Mouse (Mus musculus) retina, postnatal 7 days (tissue): ENCODE measurements around the gene Iyd.
"Not testable (repeated sequence)": the region's sequence is repeated elsewhere in the genome, so short reads cannot be mapped to it uniquely, and the experiment has no call there.

ENCODE experiments used
- DNase-seq: peaks from one replicate; pipeline ENCODE4 v3.0.0-alpha.2; 2012; ENCODE audit warnings: low read depth, low spot score

Iyd gene

DNA sequence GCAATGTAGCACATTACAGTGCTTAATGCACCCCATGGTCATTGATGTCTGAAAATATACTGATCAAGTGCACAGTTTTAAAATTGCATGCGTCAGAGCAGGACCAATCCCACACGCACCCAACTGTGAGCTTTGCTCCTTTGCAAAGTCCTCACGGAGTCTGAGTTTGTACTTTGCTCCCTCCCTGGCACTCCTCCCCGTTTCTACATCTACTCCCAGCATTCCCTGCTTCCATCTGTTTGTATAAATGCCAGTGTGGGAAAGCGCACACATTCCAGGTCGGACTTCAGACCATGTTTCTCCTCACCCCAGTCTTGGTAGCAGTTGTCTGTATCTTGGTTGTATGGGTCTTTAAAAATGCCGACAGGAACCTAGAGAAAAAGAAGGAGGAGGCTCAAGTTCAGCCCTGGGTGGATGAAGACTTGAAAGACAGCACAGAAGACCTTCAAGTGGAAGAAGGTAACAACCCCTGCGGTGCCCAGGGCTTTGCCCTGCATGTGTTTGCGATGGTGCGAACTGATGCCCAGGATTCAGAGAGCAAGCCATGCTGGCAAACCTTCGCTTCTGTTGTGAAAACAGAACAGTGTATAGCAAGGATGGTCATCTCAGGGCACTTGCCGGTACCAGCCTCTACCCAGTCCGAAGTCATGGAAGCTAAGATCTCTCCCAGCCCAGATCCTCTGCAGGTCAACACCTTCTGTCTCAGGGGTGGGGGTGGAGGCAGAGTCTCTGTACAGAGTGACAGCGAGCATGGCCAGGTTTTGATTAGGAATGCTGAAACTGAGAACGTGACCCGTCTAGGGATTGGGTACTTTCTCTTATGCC is at the start of gene Iyd:
Gene Iyd, plus strand, starts transcription at position 238 of the 825 bp plus-strand sequence.
- DNase-seq = no peak

DNA sequence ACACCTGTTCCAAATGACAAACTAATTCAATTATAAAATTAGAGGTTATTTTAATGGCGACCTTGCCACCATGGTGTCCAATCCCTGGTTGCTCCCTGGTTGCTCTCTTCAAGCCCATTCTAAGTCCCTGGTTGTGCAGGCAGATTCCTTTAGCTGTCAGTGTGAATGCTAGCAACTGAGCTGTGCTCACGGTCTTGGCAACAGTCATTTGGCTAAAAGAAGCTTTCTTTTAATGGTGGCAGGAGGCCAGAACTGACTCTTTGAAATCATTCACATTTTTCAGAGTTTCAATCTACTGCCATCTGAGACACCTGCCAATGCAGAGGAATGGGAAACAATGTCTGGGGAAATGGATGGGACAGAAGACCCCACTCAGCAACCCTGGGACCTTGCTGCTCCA is 43.2 kb upstream of the Iyd start:
- DNase-seq = no peak

DNA sequence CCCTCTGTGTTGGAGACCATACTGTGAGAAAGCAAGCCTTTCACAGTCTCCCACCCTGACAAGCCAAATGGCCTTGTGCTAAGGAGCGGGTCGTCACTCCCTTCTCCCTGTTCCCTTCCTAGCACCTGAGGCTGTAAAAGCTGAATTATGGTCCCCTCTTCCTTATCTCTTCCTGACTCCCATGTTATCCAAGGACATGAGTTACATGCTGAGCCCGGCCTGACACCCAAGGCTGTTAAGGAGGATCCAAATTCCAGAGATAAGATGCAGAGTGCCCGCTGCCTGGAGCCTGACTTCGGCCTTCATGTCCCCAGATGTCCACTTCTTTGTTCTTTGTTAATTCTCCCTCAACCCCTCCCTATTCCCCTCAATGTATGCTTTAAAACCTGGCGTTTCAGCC is 39.2 kb upstream of the Iyd start:
- not testable (repeated sequence) for DNase-seq

DNA sequence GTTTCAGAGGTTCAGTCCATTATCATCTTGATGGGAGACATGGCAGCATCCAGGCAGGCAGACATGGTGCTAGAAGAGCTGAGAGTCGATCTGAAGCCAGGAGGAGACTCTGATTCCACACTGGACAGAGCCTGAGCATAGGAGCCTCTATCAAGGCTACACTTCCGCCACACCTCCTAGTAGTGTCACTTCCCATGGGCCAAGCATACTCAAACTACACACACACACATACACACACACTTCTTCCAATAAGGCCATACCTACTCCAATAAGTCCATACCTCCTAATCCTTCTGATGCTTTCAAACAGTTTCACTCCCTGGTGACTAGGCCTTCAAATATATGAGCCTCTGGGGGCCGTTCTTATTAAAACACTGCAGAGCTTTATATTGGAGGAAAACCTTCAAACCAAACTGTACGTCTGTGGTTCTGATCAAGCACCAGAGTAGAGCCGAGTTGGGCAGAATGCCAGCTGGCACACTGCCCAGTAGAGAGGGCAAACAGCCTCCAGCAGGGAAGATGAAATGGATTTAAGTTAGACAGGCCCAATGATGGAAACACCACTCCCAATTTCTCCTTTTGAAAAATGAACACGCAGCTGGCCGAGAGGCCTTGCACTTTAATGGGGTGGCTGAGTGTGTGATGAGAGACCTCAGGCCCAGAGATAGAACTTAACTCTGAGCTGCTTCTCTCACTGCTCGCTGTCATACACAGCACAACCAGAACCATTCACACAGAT is 32.4 kb upstream of the Iyd start:
- peak; percentile 47 for DNase-seq

DNA sequence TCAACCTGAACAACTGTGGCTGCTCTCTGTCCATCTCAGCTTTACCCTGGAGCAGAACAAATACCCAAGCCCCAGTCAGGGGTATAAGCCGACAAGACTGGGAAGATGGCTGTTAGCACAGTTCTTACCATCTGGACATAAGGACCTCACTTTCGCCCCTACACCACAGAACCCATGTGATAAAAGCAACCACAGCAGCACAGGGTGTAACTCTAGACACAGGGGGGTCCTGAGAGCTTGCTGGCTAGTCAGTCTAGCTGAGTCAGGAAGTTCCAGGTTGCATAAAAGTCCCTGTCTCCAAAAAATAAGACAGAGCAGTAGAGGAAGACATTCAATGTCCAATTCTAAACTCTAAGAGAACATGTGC is 31.8 kb upstream of the Iyd start:
- DNase-seq = no peak

DNA sequence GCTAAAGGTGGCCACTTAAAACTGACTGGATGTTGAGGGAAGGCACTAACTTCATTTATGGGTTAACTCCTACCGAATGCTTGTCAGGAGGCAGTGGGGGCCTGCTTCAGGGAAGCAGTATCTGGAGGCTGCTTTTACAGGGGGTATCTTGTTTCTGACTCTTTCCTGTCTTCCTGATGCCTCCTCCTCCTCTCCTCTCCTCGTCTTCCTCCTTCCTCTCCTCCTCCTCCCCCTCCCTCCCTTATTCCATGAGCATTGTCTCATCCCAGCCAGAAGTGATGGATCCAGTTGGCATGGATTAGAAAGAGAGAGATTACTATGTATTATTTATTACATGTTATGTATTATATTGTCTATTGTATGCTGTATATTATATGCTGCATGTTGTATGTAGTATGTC is 31.3 kb upstream of the Iyd start:
- no peak for DNase-seq

DNA sequence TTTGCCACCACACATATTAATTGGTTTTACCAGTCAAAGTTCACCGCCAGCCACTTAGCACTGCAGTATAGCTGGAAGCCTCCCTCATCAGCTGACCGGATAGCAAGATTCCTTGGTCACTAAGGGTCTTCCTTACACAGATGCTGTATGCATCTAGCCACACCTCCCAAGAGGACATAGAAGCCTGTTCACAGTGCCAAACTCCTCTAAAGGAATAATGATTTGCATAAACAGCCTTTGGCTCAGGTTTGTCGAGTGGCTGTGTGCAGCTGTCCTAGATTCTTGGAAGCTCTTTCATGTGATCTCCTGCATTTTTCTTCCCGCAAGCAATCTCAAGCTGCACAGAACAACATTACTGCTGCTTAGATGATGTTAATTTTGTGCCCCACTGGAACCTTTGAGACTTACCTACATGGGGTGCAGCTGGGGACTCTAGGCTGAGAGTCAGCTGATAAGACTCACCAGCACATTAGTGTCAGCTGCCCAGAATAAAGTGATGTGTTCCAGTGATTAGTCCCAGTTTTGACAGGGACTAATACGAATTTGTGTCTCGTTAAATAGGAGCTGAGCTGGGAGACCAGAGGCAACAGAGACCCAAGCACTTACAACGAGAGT is 30.3 kb upstream of the Iyd start:
- no peak for DNase-seq

DNA sequence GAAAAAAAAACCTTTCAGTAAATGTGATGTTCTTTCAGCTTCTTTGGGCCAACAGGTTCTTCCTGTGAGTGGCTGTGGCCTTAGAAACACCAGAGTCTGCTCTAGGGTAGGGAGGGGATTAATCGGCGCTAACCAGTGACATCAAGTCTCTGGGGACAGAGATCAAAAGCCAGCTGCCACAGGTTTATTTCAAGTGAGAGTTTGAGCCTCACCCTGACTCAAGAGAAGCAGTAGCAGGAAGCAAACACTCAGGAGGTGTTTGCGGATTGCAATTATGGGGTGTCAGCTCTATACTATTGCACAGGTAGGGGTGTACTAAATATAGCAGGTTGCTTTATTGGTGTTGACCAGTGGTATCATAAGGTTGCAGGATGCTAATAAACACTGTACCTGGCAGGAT is 29.6 kb upstream of the Iyd start:
- DNase-seq = no peak

DNA sequence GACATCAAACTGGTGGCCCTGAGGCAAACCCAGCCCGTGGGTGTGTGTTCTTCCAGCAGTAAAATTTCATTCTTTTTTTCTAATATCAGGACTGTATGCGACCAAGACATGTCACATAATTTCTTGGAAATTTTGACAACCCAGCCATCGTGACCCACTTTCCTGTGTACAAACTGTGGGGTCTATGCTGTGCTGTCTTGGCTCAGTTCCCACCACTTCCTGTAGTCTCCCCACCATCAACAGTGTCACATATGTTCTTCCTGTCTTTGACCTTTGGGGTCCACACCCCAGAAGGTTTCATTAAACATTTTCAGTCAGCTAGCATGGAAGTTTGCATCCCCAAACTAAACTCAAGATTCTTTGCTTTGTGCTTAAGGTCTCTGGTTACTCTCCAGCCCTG is 28.6 kb upstream of the Iyd start:
- DNase-seq = no peak

DNA sequence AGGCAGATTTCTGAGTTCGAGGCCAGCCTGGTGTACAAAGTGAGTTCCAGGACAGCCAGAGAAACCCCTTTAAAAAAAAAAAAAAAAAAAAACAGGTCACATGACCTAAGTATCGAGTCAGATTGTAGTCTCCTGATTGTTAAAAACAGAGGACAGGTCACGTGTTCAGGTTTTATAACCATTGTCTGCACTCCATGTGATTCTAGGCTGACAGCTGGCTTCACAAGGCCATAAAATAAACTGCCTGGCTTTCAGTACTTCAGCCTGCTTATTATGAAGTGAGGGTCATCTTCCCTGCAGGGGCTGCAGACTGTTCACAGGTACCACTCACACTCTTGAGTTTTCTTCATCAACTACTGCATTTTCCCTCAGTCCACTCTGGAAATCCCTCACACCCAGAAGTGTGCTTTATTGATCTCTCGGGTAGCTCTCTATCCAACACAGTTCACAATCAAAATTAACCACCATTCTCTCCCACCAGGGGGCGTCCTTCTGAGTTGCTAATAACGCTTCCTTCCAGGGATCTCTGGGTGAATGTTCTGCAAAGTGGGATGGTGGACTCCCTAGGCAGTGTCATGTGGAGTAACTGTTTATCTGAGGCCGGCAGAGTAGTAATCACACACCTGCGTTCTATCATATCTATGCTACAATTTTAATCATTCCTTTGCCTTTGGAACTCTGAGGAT is 27.3 kb upstream of the Iyd start:
- DNase-seq = no peak

DNA sequence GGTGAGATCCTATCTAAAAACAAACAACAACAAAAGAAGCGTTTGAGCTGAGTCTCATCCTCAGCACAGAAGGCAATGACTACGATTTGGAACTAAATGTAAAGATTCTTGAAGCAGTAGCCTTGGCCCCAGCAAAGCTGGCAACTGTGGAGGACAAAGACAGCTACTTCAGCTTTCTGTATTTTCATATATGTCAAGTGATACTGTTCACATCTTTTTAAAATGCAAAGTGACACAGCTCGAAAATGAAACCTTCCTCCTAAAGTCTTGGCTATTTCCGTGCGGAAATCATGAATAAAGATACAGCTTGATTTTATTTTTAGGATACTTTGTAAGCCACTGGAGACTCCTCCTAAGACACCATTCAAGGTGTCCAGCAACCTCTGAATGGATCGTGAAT is 26.1 kb upstream of the Iyd start:
- DNase-seq = no peak

DNA sequence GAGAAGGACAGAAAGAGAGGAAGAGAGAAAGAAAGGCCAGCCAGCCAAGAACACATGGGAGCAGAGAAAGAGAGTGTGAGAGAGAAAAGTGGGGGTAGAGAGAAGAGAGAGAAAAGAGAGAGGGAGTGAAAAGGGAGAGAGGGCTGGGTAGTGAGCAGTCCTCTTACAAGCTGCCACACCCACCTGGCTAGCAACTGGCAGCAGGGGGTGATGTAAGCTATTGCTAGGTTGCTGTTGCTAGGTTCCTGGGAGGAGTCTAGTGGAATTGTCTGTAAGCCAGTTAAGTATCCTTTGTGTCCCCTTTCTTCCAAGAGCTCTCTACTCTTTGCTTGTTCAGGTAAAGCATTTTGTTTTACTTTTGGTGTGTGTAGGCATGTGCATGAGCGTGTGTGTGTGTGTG is 25.4 kb upstream of the Iyd start:
- no peak for DNase-seq

DNA sequence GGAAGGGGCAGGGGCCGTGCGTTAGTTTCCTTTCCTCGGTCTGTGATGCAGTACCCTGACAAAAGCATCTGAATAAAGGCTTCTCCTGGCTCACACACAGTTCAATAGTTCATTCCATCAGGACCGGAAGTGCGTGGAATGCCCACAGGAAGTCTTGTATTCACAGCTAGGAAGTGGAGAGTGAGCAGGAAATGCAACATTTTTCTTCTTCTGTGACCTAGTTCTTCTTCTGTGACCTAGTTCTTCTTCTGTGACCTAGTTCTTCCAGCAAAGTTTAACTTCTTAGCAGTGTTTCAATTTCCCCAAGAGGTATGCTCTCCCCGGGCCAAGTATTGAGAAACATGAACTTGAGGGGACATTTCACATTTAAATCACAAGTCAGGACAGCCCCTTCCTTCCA is 23.6 kb upstream of the Iyd start:
- no peak for DNase-seq

DNA sequence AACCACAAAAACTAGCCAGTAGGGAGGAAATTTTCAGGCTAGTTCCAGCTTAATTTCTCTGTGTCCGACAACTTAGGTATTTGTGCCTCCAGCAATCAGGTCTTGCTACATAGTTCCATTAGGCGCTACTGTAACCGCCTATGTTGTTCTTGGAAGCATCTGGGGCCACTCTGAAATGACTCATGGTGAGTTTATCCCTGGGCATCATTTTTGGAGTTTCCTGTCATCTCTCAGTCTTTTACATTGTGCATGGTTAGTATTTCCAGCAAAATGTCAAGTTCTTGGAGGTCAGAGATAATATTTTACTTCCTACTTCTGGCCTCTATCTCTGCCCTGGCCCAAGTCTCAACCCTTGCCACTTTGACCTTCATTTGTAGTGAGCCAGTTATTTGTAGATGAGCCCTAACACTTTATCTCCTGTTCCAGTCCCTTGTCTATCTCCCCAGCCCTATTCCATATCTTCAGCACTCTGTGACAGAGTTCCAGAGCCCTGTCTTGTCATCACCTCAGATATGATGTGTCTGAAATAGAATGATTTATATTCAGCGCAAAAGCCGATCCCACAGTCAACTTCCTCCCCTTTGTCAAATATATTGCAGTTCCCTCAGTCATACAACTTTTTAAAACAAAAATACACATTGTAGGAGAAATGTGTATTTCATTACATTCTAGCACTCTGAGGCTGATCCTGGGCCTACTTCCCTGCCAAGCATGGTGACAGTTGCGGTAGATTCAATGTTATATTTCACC is 16.8 kb upstream of the Iyd start:
- DNase-seq = no peak

DNA sequence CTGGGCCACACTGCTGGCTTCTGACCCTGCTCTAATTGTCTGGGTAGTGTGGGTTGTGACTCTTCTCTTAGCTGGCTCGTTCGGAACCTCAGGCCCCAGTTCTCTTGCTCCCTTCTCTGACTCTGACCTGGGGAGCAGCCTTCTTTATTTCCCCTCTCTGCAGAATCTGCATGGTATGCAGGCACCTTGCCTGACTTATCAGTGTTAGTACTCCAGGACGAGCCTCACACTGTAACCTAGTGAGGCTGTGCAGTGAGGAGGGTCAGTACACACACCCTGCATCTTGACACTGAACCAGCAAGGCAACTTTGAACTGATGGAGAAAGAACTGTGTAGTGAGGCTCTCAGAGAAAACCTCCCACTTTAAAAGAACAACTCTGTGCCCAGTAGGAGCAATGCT is 15.5 kb upstream of the Iyd start:
- DNase-seq = no peak

DNA sequence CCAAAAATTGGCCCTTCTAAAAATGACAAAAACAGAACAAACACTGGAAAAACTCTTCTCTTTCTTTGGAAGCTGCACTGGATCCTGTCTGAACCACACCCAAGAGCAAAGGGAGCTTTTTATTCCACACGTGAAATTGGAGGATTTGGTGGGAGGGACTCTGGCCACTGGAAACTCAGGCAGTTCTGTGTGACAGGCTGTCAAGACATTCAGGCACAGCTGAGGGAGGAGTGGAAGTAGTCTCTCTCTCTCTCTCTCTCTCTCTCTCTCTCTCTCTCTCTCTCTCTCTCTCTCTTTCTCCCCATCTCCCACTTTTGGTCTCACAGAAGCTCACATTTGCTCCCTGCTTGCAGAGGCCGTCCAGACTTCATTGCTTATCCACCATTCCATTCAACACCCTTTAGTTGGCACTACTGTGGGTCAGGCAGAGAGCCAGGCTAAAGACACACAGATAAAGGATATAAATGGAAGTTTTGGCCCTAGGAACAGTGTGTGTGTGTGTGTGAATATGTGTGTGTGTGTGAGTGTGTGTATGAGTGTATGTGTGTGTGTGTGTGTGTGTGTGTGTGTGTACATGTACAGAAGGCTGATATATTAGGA is 14.5 kb upstream of the Iyd start:
- no peak for DNase-seq

DNA sequence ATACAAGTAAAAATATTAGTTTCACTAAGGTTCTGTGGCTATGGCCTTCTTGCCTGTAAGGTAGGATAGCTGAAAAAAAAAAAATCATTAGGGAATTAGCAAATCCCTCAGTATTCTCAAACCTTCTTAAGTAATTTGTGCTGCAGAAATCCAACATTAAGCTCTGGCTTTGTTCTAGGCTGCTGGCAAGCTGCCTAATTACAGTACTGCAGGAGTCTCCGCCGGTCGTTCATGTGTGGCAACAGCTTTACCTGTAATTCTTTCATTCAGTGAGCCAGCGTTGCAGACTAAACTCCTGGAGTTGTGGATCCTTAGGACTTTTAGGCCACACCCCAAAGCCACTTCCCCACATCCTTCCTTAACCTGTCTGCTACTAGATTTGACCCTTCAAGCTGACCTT is 10.2 kb upstream of the Iyd start:
- no peak for DNase-seq

DNA sequence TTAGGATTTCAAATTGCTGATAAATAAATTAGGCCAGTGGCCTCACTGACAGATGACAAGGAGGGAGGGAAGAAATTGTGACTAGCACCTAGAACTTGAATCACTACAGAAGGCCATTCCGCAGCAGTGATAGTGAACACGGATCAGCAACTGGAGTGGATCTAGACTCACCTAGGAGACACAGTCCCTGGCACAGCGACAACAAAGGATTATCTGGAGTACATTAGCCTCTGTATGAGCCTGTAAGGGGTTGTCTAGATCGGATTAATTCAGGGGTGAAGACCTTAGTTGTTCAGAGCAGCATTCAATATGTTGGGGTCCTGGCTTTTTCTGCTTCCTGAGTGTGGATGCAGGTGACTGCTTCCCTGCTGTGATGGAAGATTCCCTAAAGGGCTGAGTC is 9.4 kb upstream of the Iyd start:
- no peak for DNase-seq

DNA sequence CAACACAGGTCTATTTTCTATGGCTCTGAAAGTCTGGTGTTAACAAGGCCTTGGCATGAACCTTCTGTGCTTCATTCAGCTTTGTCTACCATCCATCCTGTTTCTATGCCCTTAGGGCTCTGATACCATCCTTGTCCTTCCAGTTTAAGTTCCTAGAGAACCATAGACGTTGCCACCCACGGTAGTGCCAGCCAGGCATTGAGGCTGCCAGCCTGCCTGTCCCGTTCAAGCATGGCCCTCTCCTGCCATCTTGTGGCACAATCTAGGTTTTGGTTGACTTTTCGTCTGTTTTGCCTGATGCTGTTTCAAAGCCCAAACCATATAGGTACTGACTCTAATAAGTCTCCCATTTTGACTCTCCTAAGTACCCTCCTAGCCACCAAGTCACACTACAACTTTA is 8.7 kb upstream of the Iyd start:
- DNase-seq = peak; percentile 55

DNA sequence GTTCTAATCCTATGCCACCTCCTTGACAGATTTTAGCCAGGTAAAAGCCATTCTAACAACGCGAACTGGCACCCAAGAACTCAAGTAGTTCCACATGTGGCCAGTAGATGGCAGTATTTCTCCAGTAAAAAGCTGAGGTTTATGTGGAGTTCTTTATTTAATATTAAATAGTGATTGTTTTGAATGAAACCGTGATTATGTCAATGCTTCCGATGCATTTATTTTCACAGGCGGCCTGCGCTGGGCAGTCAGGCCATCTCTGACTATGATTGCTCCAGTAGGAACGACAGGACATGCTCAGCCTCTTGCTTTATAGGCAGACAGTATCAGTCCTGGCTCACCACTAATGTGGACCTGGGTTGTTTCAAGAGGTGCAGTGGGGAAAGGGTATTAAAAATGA is 5.6 kb upstream of the Iyd start:
- DNase-seq = peak; percentile 39

DNA sequence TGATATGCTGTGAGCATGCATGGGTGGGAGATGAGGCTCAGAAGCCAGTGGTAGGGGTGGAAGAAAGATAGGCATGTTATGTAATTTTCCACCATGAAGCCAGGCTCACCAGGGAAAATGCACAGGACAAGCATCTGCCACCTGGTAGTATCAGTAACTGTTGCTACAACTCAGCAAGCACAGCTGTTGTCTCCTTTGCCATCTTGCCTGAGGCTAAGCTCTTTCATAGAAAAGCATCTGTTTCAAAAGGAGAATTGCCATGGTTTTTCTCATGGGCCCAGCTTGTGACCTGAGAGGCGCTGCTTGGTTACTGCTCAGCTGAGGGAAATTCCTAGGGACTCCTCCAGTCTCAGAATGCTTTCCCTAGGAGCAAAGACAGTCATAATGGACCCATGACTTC is 3.7 kb upstream of the Iyd start:
- DNase-seq = no peak
